Mouse (Mus musculus): ENCODE results near the gene Hp. TPM values are rescaled to one million over a fixed set of nuclear protein-coding genes. Genes with fewer than 3 reads are reported as not detected.

Gene Hp
- polyA plus RNA-seq, 1 experiment from 2014 or later = not detected

DNA sequence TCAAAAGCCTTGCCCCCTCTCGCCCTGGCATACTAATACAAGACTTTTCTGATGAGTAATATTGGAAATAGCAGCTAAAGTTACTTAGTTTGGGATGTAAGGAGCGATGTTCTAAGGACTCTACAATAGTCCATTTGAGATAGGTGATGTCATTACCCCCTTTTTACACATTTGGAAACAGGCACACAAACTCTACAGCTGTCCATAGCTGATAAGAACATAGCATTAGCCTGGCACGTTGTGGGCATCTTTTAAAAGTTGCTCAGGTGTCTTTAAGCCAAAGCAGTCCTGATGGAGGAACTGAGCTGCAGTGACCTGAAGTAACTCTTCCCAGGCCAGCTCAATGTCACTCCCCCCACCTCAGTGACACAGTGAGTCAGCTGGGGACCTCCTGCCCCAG lies 12.4 kb upstream of the Hp start:
- ATAC-seq (ENCODE audit: low FRiP score) = no peak
- H3K27me3 ChIP-seq = no peaks in the 10 kb centered on the region
- no peaks in the 10 kb centered on the region for H3K4me1 ChIP-seq
- no peaks in the 10 kb centered on the region for H3K9me3 ChIP-seq
- no peak overlapping the region for H3K9ac ChIP-seq
- H3K27ac ChIP-seq = no peak overlapping the region
- peaks cover 39% of the 10 kb centered on the region for H3K36me3 ChIP-seq (replicated peaks)
- no peak overlapping the region for H3K4me3 ChIP-seq (replicated peaks)
- 90% methylated on average over 3 of the region's 3 CpGs for WGBS
- H3K4me2 ChIP-seq = no peak overlapping the region

DNA sequence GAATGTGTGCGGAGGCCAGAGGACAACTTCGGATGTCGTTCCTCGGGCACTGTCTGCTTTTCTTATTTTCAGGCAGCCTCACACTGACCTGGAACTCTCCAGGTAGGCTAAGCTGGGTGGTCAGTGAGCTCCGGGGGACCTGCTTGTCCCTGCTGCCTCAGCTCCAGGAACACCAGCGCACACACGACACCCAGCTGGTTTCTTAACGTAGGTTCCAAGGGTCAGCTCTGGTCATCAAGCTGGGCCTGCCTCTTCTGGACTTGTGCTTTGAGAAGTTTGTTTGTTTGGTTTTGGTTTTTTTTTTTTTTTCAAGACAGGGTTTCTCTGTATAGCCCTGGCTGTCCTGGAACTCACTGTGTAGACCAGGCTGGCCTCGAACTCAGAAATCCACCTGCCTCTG lies 11.9 kb upstream of the Hp start:
- no peak overlapping the region for H3K4me2 ChIP-seq
- H3K36me3 ChIP-seq (replicated peaks) = peaks cover 39% of the 10 kb centered on the region
- WGBS = 90% methylated on average over 9 of the region's 9 CpGs
- no peak overlapping the region for H3K9ac ChIP-seq
- H3K27me3 ChIP-seq = no peaks in the 10 kb centered on the region
- no peaks in the 10 kb centered on the region for H3K9me3 ChIP-seq
- H3K4me1 ChIP-seq = no peaks in the 10 kb centered on the region
- no peak overlapping the region for H3K27ac ChIP-seq
- H3K4me3 ChIP-seq (replicated peaks) = no peak overlapping the region
- ATAC-seq (ENCODE audit: low FRiP score) = no peak

DNA sequence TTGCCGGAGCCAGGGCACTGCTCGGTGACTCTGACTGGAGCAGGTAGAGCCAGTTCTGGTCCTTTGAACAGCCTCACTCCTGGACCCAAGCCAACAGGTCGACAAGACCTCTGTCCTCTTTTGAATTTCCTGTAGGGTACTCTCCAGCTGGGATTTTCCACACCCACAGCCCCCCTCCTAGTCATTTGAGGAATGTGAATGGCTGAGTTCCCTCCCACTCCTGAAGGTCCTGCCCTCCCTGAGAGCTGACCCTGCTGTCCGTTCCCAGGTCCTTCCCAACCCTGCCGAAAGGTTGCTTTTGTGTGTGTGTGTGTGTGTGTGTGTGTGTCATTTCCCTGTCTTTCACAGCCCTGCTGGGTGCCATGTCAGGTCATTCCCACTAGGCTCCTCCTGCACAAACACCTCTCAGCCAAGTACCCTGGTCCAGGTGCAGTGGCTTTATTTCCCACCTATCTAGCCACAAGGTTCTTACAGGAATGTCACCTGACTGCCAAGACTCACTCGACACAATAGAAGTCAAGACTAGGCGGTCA lies 8.1 kb upstream of the Hp start:
- Histone ChIP-seq H3K4me3 (replicated peaks) (no peak overlapping the region), H3K9me3 (no peaks in the 10 kb centered on the region), H3K4me2 (no peak overlapping the region), H3K36me3 (replicated peaks) (peaks cover 7% of the 10 kb centered on the region), H3K9ac (no peak overlapping the region), H3K27ac (no peak overlapping the region), H3K27me3 (no peaks in the 10 kb centered on the region), H3K4me1 (no peaks in the 10 kb centered on the region)
- no peak for ATAC-seq (ENCODE audit: low FRiP score)
- 70% methylated on average over 7 of the region's 7 CpGs for WGBS

DNA sequence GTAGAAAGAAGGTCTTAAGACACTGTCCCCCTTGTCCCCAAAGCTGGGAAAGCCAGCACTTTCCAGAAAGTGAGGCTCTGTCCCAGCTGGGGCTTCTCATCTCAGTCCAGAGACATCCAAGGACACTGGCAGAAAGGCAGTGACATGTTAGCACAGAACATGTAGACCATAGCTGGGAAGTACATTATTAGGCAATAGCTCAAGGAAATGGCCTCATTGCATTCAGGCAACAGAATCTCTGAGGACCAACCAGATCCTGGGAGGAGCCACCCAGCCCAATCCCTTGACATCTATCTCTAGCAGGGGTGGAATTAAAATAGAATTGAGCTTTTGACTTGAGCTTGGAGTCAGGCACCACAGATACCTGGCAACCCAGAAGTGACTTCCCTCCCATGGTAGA lies 6.7 kb upstream of the Hp start:
- ATAC-seq (ENCODE audit: low FRiP score) = no peak
- Histone ChIP-seq H3K4me3 (replicated peaks) (no peak overlapping the region), H3K36me3 (replicated peaks) (no peaks in the 10 kb centered on the region), H3K4me1 (no peaks in the 10 kb centered on the region), H3K4me2 (no peak overlapping the region), H3K27me3 (no peaks in the 10 kb centered on the region), H3K9ac (no peak overlapping the region), H3K9me3 (no peaks in the 10 kb centered on the region), H3K27ac (no peak overlapping the region)

DNA sequence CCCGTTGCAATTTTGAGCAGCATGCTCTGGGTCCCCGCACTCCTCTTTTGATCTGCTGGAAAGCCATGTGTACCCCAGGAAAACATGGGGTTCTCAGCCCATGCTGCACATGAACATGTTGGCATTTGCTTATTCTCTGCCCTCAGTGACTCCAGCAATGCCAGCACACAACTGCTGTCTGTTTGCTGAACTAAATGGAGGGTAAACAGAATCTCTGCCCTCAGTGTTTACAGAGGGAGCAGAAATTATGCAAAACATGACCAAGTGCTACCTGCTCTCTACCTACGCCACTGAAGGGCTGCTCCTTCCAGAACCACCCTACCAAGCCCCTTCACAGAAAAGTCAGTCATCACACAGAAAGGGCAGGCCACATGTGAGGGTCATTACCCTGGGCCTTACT lies 5.9 kb upstream of the Hp start:
- WGBS = 85% methylated on average over 3 of the region's 3 CpGs

DNA sequence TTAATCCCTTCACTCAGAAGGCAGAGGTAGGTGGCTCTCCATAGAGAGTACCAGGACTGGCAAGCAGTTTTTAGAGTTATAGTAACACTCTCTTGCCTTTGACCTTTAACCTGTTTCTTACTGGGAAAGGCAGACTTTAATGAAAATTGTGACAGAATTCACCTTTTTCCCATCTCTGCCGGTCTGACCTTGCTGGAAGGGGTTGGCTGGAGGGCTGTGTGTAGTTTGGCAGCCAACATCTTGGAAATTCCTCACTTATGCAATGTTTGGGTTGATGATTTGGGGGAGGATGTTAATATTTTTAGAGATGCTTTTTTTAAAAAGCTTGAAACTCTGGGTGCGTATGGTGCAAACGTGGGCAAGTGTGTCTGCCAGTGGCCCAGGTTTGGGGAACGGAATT lies 5.3 kb upstream of the Hp start:
- Histone ChIP-seq H3K27ac (no peak overlapping the region), H3K27me3 (no peaks in the 10 kb centered on the region; the same call in 1 of the 2 replicates), H3K4me3 (replicated peaks) (no peak overlapping the region), H3K4me2 (no peak overlapping the region), H3K9ac (no peak overlapping the region), H3K4me1 (no peaks in the 10 kb centered on the region), H3K36me3 (replicated peaks) (no peaks in the 10 kb centered on the region), H3K9me3 (no peaks in the 10 kb centered on the region)
- no peak for ATAC-seq (ENCODE audit: low FRiP score)
- 86% methylated on average over 4 of the region's 4 CpGs for WGBS

More for the DNA sequence above, 5.9 kb upstream of the Hp start:
- no peak overlapping the region for H3K9ac ChIP-seq
- H3K27ac ChIP-seq = no peak overlapping the region
- no peaks in the 10 kb centered on the region; the same call in 1 of the 2 replicates for H3K27me3 ChIP-seq
- ATAC-seq (ENCODE audit: low FRiP score) = no peak
- H3K36me3 ChIP-seq (replicated peaks) = no peaks in the 10 kb centered on the region
- no peak overlapping the region for H3K4me3 ChIP-seq (replicated peaks)
- H3K9me3 ChIP-seq = no peaks in the 10 kb centered on the region
- no peak overlapping the region for H3K4me2 ChIP-seq
- no peaks in the 10 kb centered on the region for H3K4me1 ChIP-seq

DNA sequence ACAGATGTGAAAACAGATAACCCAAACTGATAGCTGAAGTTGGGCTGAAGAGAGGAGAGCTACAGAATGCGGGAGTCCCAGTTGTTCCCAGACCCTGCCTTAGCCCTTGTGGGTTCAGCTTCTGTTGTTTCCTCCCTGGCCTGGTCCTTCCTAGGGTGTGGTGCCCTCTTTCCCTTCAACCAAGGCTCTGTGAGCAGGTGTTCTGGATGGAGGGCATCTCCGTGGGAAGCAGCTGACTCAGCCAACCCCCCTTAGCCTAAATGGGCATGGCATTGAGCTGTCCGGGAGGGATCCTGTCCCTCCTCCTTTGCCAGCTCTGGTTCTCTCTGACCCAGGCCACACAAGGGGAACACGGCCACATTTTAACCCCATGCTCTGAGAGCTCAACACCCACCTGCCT lies 2.7 kb downstream of the Hp start:
- Histone ChIP-seq H3K4me1 (no peaks in the 10 kb centered on the region), H3K4me2 (no peak overlapping the region), H3K9me3 (no peaks in the 10 kb centered on the region), H3K27ac (no peak overlapping the region), H3K4me3 (replicated peaks) (no peak overlapping the region), H3K9ac (no peak overlapping the region), H3K36me3 (replicated peaks) (peaks cover 9% of the 10 kb centered on the region; the same call in 1 of the 2 replicates), H3K27me3 (no peaks in the 10 kb centered on the region; the same call in 1 of the 2 replicates)
- no peak for ATAC-seq (ENCODE audit: low FRiP score)
- 76% methylated on average over 4 of the region's 4 CpGs for WGBS

DNA sequence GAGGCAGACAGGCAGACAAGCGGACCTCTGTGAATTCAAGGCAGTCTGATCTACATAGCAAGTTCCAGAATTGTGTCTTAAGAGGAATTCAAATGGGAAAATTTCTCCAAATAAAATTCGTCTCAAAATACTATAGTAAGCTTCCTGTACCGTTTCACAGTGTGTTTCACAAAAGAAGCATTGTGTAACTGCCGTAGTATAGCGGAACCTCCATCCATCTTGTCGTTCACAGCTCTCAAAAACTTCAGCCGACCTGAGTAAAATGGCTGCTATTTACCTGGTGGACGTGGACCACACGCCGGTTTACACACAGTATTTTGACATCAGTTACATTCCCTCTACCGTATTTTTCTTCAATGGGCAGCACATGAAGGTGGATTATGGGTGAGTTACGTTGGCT lies 7.8 kb downstream of the Hp start:
- H3K36me3 ChIP-seq (replicated peaks) = peaks cover 16% of the 10 kb centered on the region; the same call in 1 of the 2 replicates
- no peaks in the 10 kb centered on the region for H3K27me3 ChIP-seq
- H3K9ac ChIP-seq = no peak overlapping the region
- 89% methylated on average over 12 of the region's 12 CpGs for WGBS
- no peak for ATAC-seq (ENCODE audit: low FRiP score)
- H3K4me3 ChIP-seq (replicated peaks) = no peak overlapping the region
- H3K27ac ChIP-seq = no peak overlapping the region
- no peak overlapping the region for H3K4me2 ChIP-seq
- H3K4me1 ChIP-seq = peaks cover 7% of the 10 kb centered on the region
- no peaks in the 10 kb centered on the region for H3K9me3 ChIP-seq

DNA sequence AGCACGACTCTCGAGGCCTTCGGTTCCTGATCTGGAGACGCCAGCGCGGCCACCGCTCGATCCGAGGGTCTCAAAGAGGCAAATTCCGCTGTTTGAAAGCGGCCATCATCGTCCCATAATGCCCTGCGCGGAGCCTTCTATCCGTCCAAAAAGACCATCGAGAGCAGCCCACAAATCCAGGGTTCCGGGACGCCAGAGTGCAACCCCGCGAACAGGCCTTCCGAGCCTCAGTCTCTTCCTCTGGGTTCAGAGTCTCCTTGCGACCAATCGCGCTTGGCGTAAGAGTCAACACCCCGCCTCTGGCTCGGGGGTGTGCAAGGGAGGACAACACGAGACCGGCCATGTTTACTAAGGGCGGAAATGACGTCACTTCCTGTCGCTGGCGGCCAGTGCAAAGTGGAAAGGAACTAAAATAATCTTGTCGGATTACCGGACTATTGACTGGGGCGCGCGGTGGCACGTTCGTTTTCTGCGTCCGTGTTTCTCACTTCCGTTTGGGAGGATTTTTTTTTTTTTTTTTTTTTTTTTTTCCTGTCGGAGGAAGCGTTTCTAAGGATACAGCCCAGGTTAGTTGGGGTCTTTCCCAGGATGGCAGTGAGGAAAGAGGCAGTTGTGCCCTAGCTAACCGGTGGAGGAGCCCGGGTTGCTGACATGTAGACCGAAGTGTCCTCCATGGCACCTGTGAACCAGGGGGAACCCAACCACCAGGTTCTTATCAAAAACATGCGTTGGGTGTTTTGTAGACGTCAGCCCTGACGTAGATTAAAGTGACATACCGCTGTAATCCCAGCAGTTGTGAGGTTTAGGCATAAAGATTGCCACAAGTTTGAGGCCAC lies 13.3 kb downstream of the Hp start, which contains the start of the genes Dhx38 and Txnl4b:
TSS of gene Dhx38 (minus strand) at position 364 of the 836 bp plus-strand sequence.
TSS of gene Txnl4b (plus strand) at position 395 of the 836 bp plus-strand sequence.
- H3K4me2 ChIP-seq = peak within 1 kb of the TSS; percentile 87
- H3K27me3 ChIP-seq = no peaks in the 10 kb centered on the region
- peak within 1 kb of the TSS; percentile 89 for H3K4me3 ChIP-seq (replicated peaks)
- peak within 1 kb of the TSS; percentile 92 for H3K27ac ChIP-seq
- H3K36me3 ChIP-seq (replicated peaks) = peaks cover 25% of the 10 kb centered on the region
- no peaks in the 10 kb centered on the region for H3K9me3 ChIP-seq
- ATAC-seq (ENCODE audit: low FRiP score) = peak; percentile 100
- H3K9ac ChIP-seq = peak within 1 kb of the TSS; percentile 85
- under 1% methylated on average over 52 of the region's 52 CpGs for WGBS
- peaks cover 22% of the 10 kb centered on the region for H3K4me1 ChIP-seq

DNA sequence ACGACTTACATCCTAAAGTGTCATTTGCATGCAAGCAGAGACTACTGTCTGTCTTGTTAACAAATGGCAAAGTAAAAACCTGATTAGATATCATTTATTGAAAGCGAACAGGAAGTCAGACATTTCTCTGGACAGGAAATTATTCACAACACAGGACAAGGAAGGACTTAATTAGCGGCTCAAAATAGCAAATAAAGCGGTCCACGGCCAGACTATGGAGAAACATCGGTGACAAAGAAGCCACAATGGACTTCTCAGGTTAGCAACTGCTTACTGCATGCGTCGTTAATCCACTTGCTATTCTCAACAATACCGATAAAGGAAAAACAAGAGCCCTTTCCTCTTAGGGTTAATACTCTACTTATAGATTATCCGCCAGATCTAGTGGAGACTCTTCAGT lies 14.2 kb downstream of the Hp start:
- ATAC-seq (ENCODE audit: low FRiP score) = no peak
- no peaks in the 10 kb centered on the region for H3K9me3 ChIP-seq
- 5% methylated on average over 10 of the region's 10 CpGs for whole genome bisulfite sequencing
- H3K9ac ChIP-seq = peak overlapping the region; percentile 85
- no peaks in the 10 kb centered on the region for H3K27me3 ChIP-seq
- peaks cover 31% of the 10 kb centered on the region for H3K36me3 ChIP-seq (replicated peaks)
- H3K4me1 ChIP-seq = peaks cover 22% of the 10 kb centered on the region
- peak overlapping the region; percentile 89 for H3K4me3 ChIP-seq (replicated peaks)
- H3K27ac ChIP-seq = no peak overlapping the region
- H3K4me2 ChIP-seq = peak overlapping the region; percentile 87

DNA sequence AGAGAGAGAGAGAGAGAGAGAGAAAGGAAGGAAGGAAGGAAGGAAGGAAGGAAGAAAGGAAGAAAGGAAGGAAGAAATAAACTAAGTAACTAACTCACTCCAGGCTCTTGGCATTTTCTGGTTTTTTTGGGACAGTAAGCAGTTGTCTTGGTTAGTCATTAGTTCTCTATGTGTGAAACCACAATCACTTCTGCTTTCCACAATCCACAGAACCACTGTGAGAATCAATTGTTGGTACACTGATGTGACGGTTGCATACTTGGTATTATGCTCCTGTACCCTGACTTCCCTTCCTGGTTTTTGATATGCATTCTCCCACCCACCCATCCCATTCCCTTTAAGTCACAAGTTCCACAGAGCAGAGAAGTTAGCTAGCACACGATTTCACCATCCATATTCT lies 15.1 kb downstream of the Hp start:
- 82% methylated on average over 2 of the region's 2 CpGs for WGBS
- peaks cover 39% of the 10 kb centered on the region for H3K36me3 ChIP-seq (replicated peaks)
- H3K4me1 ChIP-seq = peaks cover 22% of the 10 kb centered on the region
- H3K4me3 ChIP-seq (replicated peaks) = peak overlapping the region; percentile 89; the same call in 1 of the 2 replicates
- 0 out of 2 replicates have a peak overlapping the region, but pooled peaks have one; percentile 87 for H3K4me2 ChIP-seq
- no peaks in the 10 kb centered on the region for H3K9me3 ChIP-seq
- no peak overlapping the region for H3K27ac ChIP-seq
- H3K9ac ChIP-seq = no peak overlapping the region
- ATAC-seq (ENCODE audit: low FRiP score) = no peak
- no peaks in the 10 kb centered on the region for H3K27me3 ChIP-seq

DNA sequence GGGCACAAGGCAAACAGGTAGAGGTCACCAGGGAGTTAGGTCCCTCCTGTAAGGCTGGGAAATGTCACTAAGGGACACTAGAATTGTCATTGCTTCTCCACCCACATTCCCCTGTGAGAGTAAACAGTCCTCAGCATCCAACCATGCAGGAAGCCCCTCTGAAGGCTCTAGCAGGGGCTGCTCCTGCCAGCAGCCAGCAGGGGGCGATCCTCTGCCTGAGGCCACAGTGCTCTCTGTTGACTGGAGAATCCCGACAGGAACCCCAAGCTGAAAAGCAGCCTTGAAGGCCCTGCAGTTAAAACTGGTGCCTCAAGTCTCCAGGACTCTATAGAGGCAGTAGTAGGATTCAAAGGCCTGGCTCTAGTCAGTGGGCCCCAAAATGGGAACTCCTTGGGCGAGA lies 27.3 kb downstream of the Hp start:
- Histone ChIP-seq H3K9me3 (no peaks in the 10 kb centered on the region), H3K4me3 (replicated peaks) (no peak overlapping the region), H3K4me2 (no peak overlapping the region), H3K36me3 (replicated peaks) (peaks cover 99% of the 10 kb centered on the region), H3K9ac (no peak overlapping the region), H3K27me3 (no peaks in the 10 kb centered on the region), H3K27ac (no peak overlapping the region), H3K4me1 (no peaks in the 10 kb centered on the region)
- no peak for ATAC-seq (ENCODE audit: low FRiP score)
- WGBS = 41% methylated on average over 3 of the region's 3 CpGs

DNA sequence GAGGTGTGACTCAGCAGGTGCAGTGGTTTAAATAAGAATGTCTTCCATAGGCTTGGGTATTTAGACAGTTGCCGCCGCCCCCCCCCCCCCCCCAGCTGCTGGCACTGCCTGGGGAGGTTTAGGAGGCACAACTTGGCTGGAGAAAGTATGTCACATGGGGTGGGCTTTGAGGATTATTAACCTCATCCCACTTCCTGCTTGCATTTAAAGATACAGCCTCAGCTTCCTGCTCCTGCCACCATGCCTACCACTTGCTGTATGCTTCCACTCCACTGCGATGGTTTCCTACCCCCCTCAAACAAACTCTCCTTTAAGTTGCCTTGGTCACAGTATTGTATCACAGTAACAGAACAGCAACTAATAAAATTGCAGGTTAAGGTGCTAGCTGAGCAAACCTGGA lies 34.9 kb downstream of the Hp start:
- Histone ChIP-seq H3K4me3 (replicated peaks) (no peak overlapping the region), H3K36me3 (replicated peaks) (peaks cover 29% of the 10 kb centered on the region), H3K9ac (no peak overlapping the region), H3K27ac (no peak overlapping the region), H3K4me2 (no peak overlapping the region), H3K27me3 (no peaks in the 10 kb centered on the region), H3K4me1 (no peaks in the 10 kb centered on the region), H3K9me3 (no peaks in the 10 kb centered on the region)
- no peak for ATAC-seq (ENCODE audit: low FRiP score)
- 40% methylated on average over 3 of the region's 3 CpGs for WGBS

Measured in forebrain, embryonic 12.5 days (tissue).